Mouse (Mus musculus) liver, adult 2 months (tissue): ENCODE results near the gene Carm1.

Experiments
- CTCF ChIP-seq: fragments of 200-500 bp; IDR thresholded peaks from 2 replicates; pipeline ENCODE4 v1.5.1; 2011; ENCODE audit warnings: low read depth, low read length, control low read depth
- POLR2A ChIP-seq: fragments of 200-500 bp; IDR thresholded peaks from 2 replicates; pipeline ENCODE4 v1.6.1; 2011; ENCODE audit warnings: low read length, control low read depth; ENCODE audit not compliant: insufficient read depth; ENCODE audit errors: extremely low read depth

GRCm38 (mm10) chr9:21525142-21525936, 21.4 kb upstream of the Carm1 start:
- no peak for TF ChIP-seq CTCF
- no peak for TF ChIP-seq POLR2A
